13 mouse cellular contexts compared by ENCODE assay signal in the genomic region with DNA sequence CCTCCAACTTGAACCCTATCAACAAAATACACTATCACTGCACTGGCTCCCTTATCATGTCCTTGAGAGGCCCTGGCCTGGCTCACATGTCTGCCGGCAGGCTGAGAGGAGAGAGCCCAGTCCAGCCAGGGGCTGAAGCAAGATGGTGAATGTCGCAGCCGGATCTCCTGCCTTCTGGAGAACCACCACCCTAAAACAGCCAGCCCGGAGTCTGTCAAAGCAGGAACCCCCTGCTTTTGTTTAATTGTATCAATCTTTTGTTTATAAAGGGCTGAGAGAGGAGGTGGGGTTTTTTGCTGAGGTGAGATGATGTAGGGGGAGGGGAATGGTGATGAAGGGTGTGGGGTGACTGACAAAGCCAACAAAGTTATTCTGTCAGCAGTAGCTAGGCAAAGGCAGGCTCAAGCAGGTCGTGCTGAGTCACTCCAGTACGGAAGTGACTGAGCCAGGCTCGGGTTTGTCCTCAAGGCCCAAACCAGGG.
DNase-seq lines count a peak whose midpoint lies in the region; ATAC-seq lines count a peak whose summit lies in the region.
"Had no signal": no experiment of that assay in that cellular context is flagged by ENCODE, and none has a peak within 500 bp of the region (broad histone marks: within the 10 kb centered on the region; RNA-seq: fewer than 3 reads in every experiment).

No protein-coding gene starts in this region.

- peak; percentile 72 for ATAC-seq in intestine, embryonic 16.5 days
- no peak for ATAC-seq in hindbrain, embryonic 13.5 days (ENCODE audit: low FRiP score)

- no peak overlapping the region for H3K27ac ChIP-seq in intestine, embryonic 16.5 days (ENCODE audit: low read length)
- H3K27ac ChIP-seq in hindbrain, embryonic 13.5 days, result no peak overlapping the region
- H3K27ac ChIP-seq: embryonic facial prominence, embryonic 15.5 days; limb, embryonic 15.5 days had no signal

- H3K9me3 ChIP-seq in intestine, embryonic 16.5 days (ENCODE audit: control insufficient read depth, low read length), result no peaks in the 10 kb centered on the region
- H3K9me3 ChIP-seq in hindbrain, embryonic 13.5 days, result no peaks in the 10 kb centered on the region
- H3K9me3 ChIP-seq: embryonic facial prominence, embryonic 15.5 days; limb, embryonic 15.5 days had no signal

- no peaks in the 10 kb centered on the region for H3K27me3 ChIP-seq in intestine, embryonic 16.5 days (replicated peaks; ENCODE audit: control insufficient read depth, insufficient read depth, low read length)
- H3K27me3 ChIP-seq in hindbrain, embryonic 13.5 days, result no peaks in the 10 kb centered on the region
- H3K27me3 ChIP-seq: embryonic facial prominence, embryonic 15.5 days; limb, embryonic 15.5 days had no signal

- no peak overlapping the region for H3K9ac ChIP-seq in intestine, embryonic 16.5 days (ENCODE audit: low read depth, low read length)
- H3K9ac ChIP-seq in hindbrain, embryonic 13.5 days, result no peak overlapping the region
- H3K9ac ChIP-seq: embryonic facial prominence, embryonic 15.5 days; limb, embryonic 15.5 days had no signal

- H3K4me2 ChIP-seq in intestine, embryonic 16.5 days (ENCODE audit: low read depth, low read length), result no peak overlapping the region
- H3K4me2 ChIP-seq in hindbrain, embryonic 13.5 days, result no peak overlapping the region
- H3K4me2 ChIP-seq: embryonic facial prominence, embryonic 15.5 days; limb, embryonic 15.5 days had no signal

- 29% methylated on average over 7 of the region's 7 CpGs for whole genome bisulfite sequencing in intestine, embryonic 16.5 days
- WGBS in hindbrain, embryonic 13.5 days, result 55% methylated on average over 7 of the region's 7 CpGs

- H3K4me1 ChIP-seq in intestine, embryonic 16.5 days (ENCODE audit: control insufficient read depth, insufficient read depth, low read length), result peaks cover 12% of the 10 kb centered on the region
- peaks cover 23% of the 10 kb centered on the region for H3K4me1 ChIP-seq in hindbrain, embryonic 13.5 days (replicated peaks)

- no peaks in the 10 kb centered on the region for H3K36me3 ChIP-seq in intestine, embryonic 16.5 days (ENCODE audit: control insufficient read depth, insufficient read depth, low read length)
- no peaks in the 10 kb centered on the region for H3K36me3 ChIP-seq in hindbrain, embryonic 13.5 days
- H3K36me3 ChIP-seq: embryonic facial prominence, embryonic 15.5 days; G1E; limb, embryonic 15.5 days had no signal

- DNase-seq in thymus, postnatal 14 days, result peak; percentile 3
- no peak for DNase-seq in thymus, postnatal 4 days
- DNase-seq in heart, adult 8-10 months (ENCODE audit: low spot score), result peak; percentile 48
- DNase-seq in adipocyte (ENCODE audit: low spot score) (no peak), MN1 (ENCODE audit: low spot score) (no peak)
- no peak for DNase-seq in gastrocnemius, adult 18-20 months (ENCODE audit: low spot score)
- DNase-seq: gastrocnemius, postnatal 14 days; right cerebral cortex, postnatal 4 days had no signal

- no peak overlapping the region for H3K4me3 ChIP-seq in intestine, embryonic 16.5 days (ENCODE audit: low read length)
- H3K4me3 ChIP-seq in hindbrain, embryonic 13.5 days, result no peak overlapping the region
- H3K4me3 ChIP-seq: embryonic facial prominence, embryonic 15.5 days; limb, embryonic 15.5 days had no signal

Comparison
In these comparisons a context has a peak if more than half of its experiments do, and no peak if none do; other contexts are left out.
1. DNase-seq: peak in thymus, postnatal 14 days (single experiment) and heart, adult 8-10 months (single experiment); none in thymus, postnatal 4 days (single experiment), adipocyte (single experiment), MN1 (single experiment) and gastrocnemius, adult 18-20 months (single experiment).